Mouse (Mus musculus) CH12.LX (cell line): ENCODE data around the gene Gstp1. TPM values are rescaled to one million over a fixed set of nuclear protein-coding genes. Genes with fewer than 3 reads are reported as not detected.

ENCODE experiments used
- DNase-seq: peaks from one replicate; pipeline ENCODE4 v3.0.0-alpha.2; 2013; ENCODE audit errors: extremely low read depth
- H3K27ac ChIP-seq: 2 replicates; pipeline ENCODE4 v1.5.1; 2012; ENCODE audit warnings: low read depth, mild to moderate bottlenecking, control low read depth, moderate library complexity; ENCODE audit not compliant: insufficient read depth
- H3K27me3 ChIP-seq: replicated peaks from 2 replicates; pipeline ENCODE3; 2012; ENCODE audit warnings: inconsistent platforms
- H3K36me3 ChIP-seq, 2 experiments: replicated peaks in 1 of 2; 2 replicates each; pipeline versions ENCODE3 to v1.6.1; 2012; ENCODE audit warnings: inconsistent platforms in 1 of 2, low read length in 1 of 2, mild to moderate bottlenecking in 1 of 2, mixed read lengths in 1 of 2, moderate library complexity in 1 of 2; ENCODE audit not compliant: control insufficient read depth in 1 of 2, insufficient read depth in 1 of 2
- H3K4me1 ChIP-seq, 2 experiments: 2 replicates each; pipeline ENCODE4 v1.6.1; 2012; ENCODE audit warnings: inconsistent platforms in 1 of 2, moderate library complexity in 1 of 2; ENCODE audit not compliant: insufficient read depth in 2 of 2, control insufficient read depth in 1 of 2
- H3K4me2 ChIP-seq: 2 replicates; pipeline ENCODE4 v1.6.1; 2012; ENCODE audit warnings: low read depth, mild to moderate bottlenecking, control low read depth; ENCODE audit not compliant: poor library complexity, insufficient read depth, severe bottlenecking
- H3K4me3 ChIP-seq, 3 experiments: fragments of 150-350 bp in 1 of 3; sonication (generic) in 1 of 3; replicated peaks in 1 of 3; 2 replicates each; pipeline versions ENCODE3 to v1.5.1; 2011 to 2012; ENCODE audit warnings: low read depth in 2 of 3, low read length in 2 of 3, mild to moderate bottlenecking in 2 of 3, moderate library complexity in 2 of 3, control low read depth in 1 of 3, improper control_type of control experiment in 1 of 3, inconsistent platforms in 1 of 3, mixed read lengths in 1 of 3; ENCODE audit not compliant: poor library complexity in 1 of 3
- H3K79me2 ChIP-seq: replicated peaks from 2 replicates; pipeline ENCODE4 v1.6.1; 2012; ENCODE audit warnings: mild to moderate bottlenecking, moderate library complexity; ENCODE audit not compliant: control insufficient read depth, poor library complexity, insufficient read depth, severe bottlenecking; ENCODE audit errors: extremely low read depth
- H3K9ac ChIP-seq: 2 replicates; pipeline ENCODE4 v1.6.1; 2012; ENCODE audit warnings: low read depth, mild to moderate bottlenecking, control low read depth, moderate library complexity; ENCODE audit not compliant: insufficient read depth
- H3K9me3 ChIP-seq: replicated peaks from 2 replicates; pipeline ENCODE3; 2012; ENCODE audit warnings: low read length, inconsistent platforms, mixed read lengths
- CHD2 ChIP-seq: IDR thresholded peaks from 2 replicates; pipeline ENCODE4 v1.6.1; 2011; ENCODE audit warnings: low read length, improper control_type of control experiment
- CTCF ChIP-seq, 2 experiments: IDR thresholded peaks in 1 of 2; conservative IDR thresholded peaks in 1 of 2; 2 replicates each; pipeline ENCODE4 v1.5.1; 2011 to 2012; ENCODE audit warnings: low read depth in 2 of 2, low read length in 2 of 2, improper control_type of control experiment in 1 of 2, inconsistent platforms in 1 of 2, mild to moderate bottlenecking in 1 of 2, moderate library complexity in 1 of 2
- ELF1 ChIP-seq: IDR thresholded peaks from 2 replicates; pipeline ENCODE4 v1.6.1; 2014; ENCODE audit warnings: low read depth, mild to moderate bottlenecking, inconsistent platforms, low read length, improper control_type of control experiment
- EP300 ChIP-seq: IDR thresholded peaks from 2 replicates; pipeline ENCODE4 v1.6.1; 2011; ENCODE audit warnings: low read length, improper control_type of control experiment
- GABPA ChIP-seq: IDR thresholded peaks from 2 replicates; pipeline ENCODE4 v1.6.1; 2012; ENCODE audit warnings: low read depth, low read length, improper control_type of control experiment, inconsistent platforms; ENCODE audit not compliant: insufficient replicate concordance
- JUN ChIP-seq: IDR thresholded peaks from 2 replicates; pipeline ENCODE4 v1.6.1; 2011; ENCODE audit warnings: low read depth, mild to moderate bottlenecking, low read length, improper control_type of control experiment, moderate library complexity; ENCODE audit not compliant: insufficient read depth
- JUND ChIP-seq: conservative IDR thresholded peaks from 2 replicates; pipeline ENCODE4 v1.6.1; 2011; ENCODE audit warnings: low read depth, low read length, improper control_type of control experiment
- MAFK ChIP-seq: IDR thresholded peaks from 2 replicates; pipeline ENCODE4 v1.6.1; 2011; ENCODE audit warnings: low read length, improper control_type of control experiment; ENCODE audit not compliant: insufficient replicate concordance
- MAX ChIP-seq: IDR thresholded peaks from 2 replicates; pipeline ENCODE4 v1.6.1; 2011; ENCODE audit warnings: low read length, improper control_type of control experiment
- NRF1 ChIP-seq: IDR thresholded peaks from 2 replicates; pipeline ENCODE4 v1.6.1; 2014; ENCODE audit warnings: low read depth, mild to moderate bottlenecking, inconsistent platforms, low read length, improper control_type of control experiment, moderate library complexity
- POLR2AphosphoS2 ChIP-seq: IDR thresholded peaks from 2 replicates; pipeline ENCODE4 v1.6.1; 2011; ENCODE audit warnings: low read depth, low read length, improper control_type of control experiment
- SIN3A ChIP-seq: IDR thresholded peaks from 2 replicates; pipeline ENCODE4 v1.6.1; 2012; ENCODE audit warnings: low read length, improper control_type of control experiment, inconsistent platforms
- TBP ChIP-seq: conservative IDR thresholded peaks from 2 replicates; pipeline ENCODE4 v1.6.1; 2011; ENCODE audit warnings: low read depth, low read length, improper control_type of control experiment
- UBTF ChIP-seq: IDR thresholded peaks from 2 replicates; pipeline ENCODE4 v1.6.1; 2012; ENCODE audit warnings: low read depth, mild to moderate bottlenecking, inconsistent platforms, low read length, improper control_type of control experiment, moderate library complexity
- ZC3H11A ChIP-seq: IDR thresholded peaks from 2 replicates; pipeline ENCODE4 v1.6.1; 2012; ENCODE audit warnings: low read depth, mild to moderate bottlenecking, inconsistent platforms, low read length, improper control_type of control experiment
- ZKSCAN1 ChIP-seq: IDR thresholded peaks from 2 replicates; pipeline ENCODE4 v1.6.1; 2012; ENCODE audit warnings: low read depth, inconsistent platforms, low read length, improper control_type of control experiment, borderline replicate concordance
- ZNF384 ChIP-seq: IDR thresholded peaks from 2 replicates; pipeline ENCODE4 v1.6.1; 2012; ENCODE audit warnings: low read depth, low read length, improper control_type of control experiment, inconsistent platforms
- dilution Hi-C: fragments of 300-500 bp; cut with MboI; formaldehyde crosslinking; loops from 2 replicates; pipeline ENCODE4 v1.14.3; 2020; ENCODE audit warnings: low sequenced_read_pairs; ENCODE audit not compliant: extremely low pct_unique_long_range_greater_than_20kb, extremely low pct_ligation_motif_present
- in situ Hi-C: fragments of 300-500 bp; cut with MboI; formaldehyde crosslinking; loops from 3 replicates; pipeline ENCODE4 v1.14.3; 2019; ENCODE audit warnings: low sequenced_read_pairs, low pct_ligation_motif_present, low pct_unique_long_range_greater_than_20kb, mixed read lengths
- polyA plus RNA-seq: library from polyadenylated mRNA; unstranded; fragments of >175 nt; gene quantifications from 2 replicates; pipeline ENCODE4 v1.2.1, GENCODE M21; 2012; ENCODE audit warnings: low read depth; ENCODE audit not compliant: insufficient read length
- total RNA-seq, 2 experiments: library from RNA; depleted of rRNA; stranded (reverse); fragments of 300-350 nt in 1 of 2; fragments of >200 nt in 1 of 2; gene quantifications; 2 replicates each; pipeline ENCODE4 v1.2.3; 2012 to 2014

The Gstp1 gene
- total and polyA plus RNA-seq, 3 experiments: 333 to 696 (median 529) TPM

- in situ Hi-C loops (no loop called here), dilution Hi-C loops (no loop called here)
- TF ChIP-seq POLR2AphosphoS2 (no peak), MAX (no peak), MAFK (no peak), NRF1 (no peak), CHD2 (no peak), SIN3A (no peak), ZC3H11A (no peak), JUND (no peak), CTCF (conservative IDR thresholded peaks at IDR 0.05 in 1 of 2, IDR thresholded peaks at IDR 0.05 in 1 of 2; ENCODE audit: low read depth in 2 of 2, low read length in 2 of 2) (no peak), JUN (no peak), GABPA (no peak), TBP (no peak), ELF1 (no peak), ZKSCAN1 (no peak), UBTF (no peak), EP300 (no peak), ZNF384 (no peak)
These were observed 35.1 kb upstream of the Gstp1 start for GRCm38 (mm10) chr19:4072706-4073424.

DNA sequence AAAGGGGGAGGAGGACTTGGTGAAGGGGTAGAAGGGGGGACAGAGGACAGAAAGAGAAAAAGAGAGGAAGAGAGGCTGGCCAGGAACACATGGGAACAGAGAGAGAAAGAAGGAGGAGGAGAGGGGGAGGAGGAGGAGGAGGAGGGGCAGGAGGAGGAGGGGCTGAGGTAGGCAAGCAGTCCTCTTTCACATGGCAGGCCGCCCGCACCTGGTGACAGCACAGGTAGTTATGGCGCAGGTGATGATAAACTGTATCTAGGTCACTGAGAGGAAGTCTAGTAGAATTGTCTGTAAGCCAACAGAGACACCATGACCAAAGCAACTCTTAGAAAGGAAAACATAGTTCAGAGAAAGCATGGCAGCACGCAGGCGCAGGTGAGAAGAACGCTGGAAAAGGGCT lies 33.6 kb upstream of the Gstp1 start:
- Histone ChIP-seq H3K36me3 (no peaks in the 10 kb centered on the region), H3K4me2 (no peak overlapping the region), H3K27me3 (peaks cover 15% of the 10 kb centered on the region), H3K4me1 (peaks cover 0 to 4% of the 10 kb centered on the region in 2 experiments; a peak in 1 of 4 replicates), H3K79me2 (no peaks in the 10 kb centered on the region), H3K27ac (no peak overlapping the region), H3K4me3 (no peak overlapping the region)
- dilution Hi-C loops: no loop called here
- no peak for DNase-seq
- no peak for TF ChIP-seq ELF1
- TF ChIP-seq, all 38 proteins: peak for 0
- in situ Hi-C loops: no loop called here
- H3K9me3 ChIP-seq: no peaks in the 10 kb centered on the region
- H3K9ac ChIP-seq: no peak overlapping the region

More at GRCm38 (mm10) chr19:4072706-4073424, 35.1 kb upstream of the Gstp1 start:
- H3K36me3 ChIP-seq: no peaks in the 10 kb centered on the region
- no peak overlapping the region for H3K4me2 ChIP-seq
- no peak overlapping the region for H3K4me3 ChIP-seq
- no peak overlapping the region for H3K27ac ChIP-seq
- no peaks in the 10 kb centered on the region for H3K9me3 ChIP-seq
- peaks cover 0 to 4% of the 10 kb centered on the region in 2 experiments; a peak in 1 of 4 replicates for H3K4me1 ChIP-seq
- H3K27me3 ChIP-seq: peaks cover 15% of the 10 kb centered on the region
- no peak overlapping the region for H3K9ac ChIP-seq
- no peak for DNase-seq
- no peaks in the 10 kb centered on the region for H3K79me2 ChIP-seq
